Mouse (Mus musculus) left cerebral cortex, adult 2 months (tissue): Measurements from ENCODE around the gene Klra9. TPM values are rescaled to one million over a fixed set of nuclear protein-coding genes. Genes with fewer than 3 reads are reported as not detected.
"Not testable (repeated sequence)": the region's sequence is repeated elsewhere in the genome, so short reads cannot be mapped to it uniquely, and the experiment has no call there.

Source experiments
- DNase-seq, 2 experiments: peaks; one replicate each; pipeline ENCODE4 v3.0.0; 2021 to 2022; ENCODE audit warnings: low spot score in 2 of 2, mixed read lengths in 1 of 2; ENCODE audit errors: extremely low spot score in 1 of 2
- H3K27ac ChIP-seq: fragments of 200-600 bp; 2 replicates; pipeline ENCODE4 v1.8.1; 2022
- H3K4me3 ChIP-seq: fragments of 200-600 bp; 2 replicates; pipeline ENCODE4 v1.8.1; 2022
- CTCF ChIP-seq: fragments of 200-600 bp; IDR thresholded peaks from 2 replicates; pipeline ENCODE4 v1.8.1; 2022; ENCODE audit warnings: antibody characterized with exemption, mild to moderate bottlenecking, moderate library complexity
- intact Hi-C: fragments of 180-260 bp; cut with DNase I; formaldehyde crosslinking; loops from one replicate; pipeline ENCODE4 v1.15.1; 2025
- long read RNA-seq, 2 experiments: library from polyadenylated mRNA; stranded (forward); transcript quantifications; one replicate each; pipeline ENCODE4 v2.0.0; 2021; ENCODE audit warnings: borderline mapping rate in 2 of 2
- total RNA-seq, 2 experiments: library from RNA; stranded (reverse); gene quantifications; 2 replicates each; pipeline ENCODE4 v1.2.3; 2021

The Klra9 gene
- total RNA-seq, result not detected
- long read RNA-seq, experiment 1, result 0 reads
- long read RNA-seq, experiment 2, result 0 reads

DNA sequence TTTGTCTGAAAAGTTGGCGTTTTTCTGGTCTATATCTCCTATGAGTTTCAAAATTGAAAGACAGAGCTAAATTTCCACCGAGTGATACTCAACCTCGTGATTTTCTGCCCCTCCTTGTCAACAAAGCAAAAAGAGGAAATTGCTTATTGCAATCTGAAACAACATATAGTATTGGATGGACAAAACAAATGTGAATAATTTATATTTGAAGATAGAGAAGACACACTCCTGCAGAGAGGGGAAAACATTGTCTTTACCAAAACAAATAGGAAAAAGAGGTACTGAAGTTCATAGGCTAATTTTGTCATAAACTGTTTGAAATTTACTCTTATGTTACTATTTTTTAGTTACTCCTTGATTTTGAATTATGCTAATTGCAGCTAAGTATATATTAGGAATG is at the start of gene Klra9:
Klra9 (minus strand) TSS at position 101 of the 400 bp plus-strand sequence.
- H3K4me3 ChIP-seq, intact Hi-C loops, H3K27ac ChIP-seq, DNase-seq: not testable (repeated sequence)

DNA sequence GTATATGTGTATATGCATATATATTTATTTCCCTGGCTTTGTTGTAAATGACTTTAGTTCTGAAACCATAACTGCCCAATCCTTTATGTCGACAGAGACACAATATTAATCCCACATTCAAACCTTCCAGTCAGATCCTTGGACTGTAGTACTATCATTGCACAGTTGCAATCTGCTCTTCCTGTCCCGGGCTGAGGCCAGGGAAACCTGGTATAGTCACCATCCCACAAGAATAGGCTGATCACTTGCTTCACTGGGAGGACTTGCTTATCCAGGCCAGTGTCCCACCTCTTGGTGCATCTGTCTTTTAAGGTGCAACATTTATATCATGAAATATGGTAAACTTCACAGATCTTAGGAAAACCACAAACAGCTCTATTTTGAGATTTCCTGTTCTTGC is 44.6 kb upstream of the Klra9 start:
- intact Hi-C loops, result no loop called here
- no peak for TF ChIP-seq CTCF

DNA sequence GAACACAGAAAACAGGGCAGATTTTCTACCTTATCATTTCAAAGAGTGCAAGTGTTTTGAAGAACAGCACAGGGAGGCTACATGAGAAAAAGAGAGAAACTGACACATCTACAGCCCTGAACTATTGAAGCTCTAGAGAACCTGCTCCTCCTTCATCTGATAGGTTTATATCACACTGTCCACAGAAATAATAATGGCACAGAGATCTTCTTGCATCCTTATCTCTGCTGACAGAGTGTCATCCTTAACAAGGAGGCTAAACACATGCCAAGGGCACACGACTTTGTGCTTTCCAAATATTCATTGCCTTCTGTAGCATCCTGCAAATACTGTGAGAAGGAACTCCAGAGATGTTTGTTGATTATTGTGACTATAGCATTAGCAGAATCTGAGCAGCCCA is 43.7 kb upstream of the Klra9 start:
- DNase-seq, result no peak
- intact Hi-C loops, result no loop called here
- Histone ChIP-seq H3K27ac (no peak overlapping the region), H3K4me3 (no peak overlapping the region)
- TF ChIP-seq CTCF, result no peak

More for the DNA sequence above, 44.6 kb upstream of the Klra9 start:
- Histone ChIP-seq H3K4me3 (no peak overlapping the region), H3K27ac (no peak overlapping the region)
- no peak for DNase-seq

DNA sequence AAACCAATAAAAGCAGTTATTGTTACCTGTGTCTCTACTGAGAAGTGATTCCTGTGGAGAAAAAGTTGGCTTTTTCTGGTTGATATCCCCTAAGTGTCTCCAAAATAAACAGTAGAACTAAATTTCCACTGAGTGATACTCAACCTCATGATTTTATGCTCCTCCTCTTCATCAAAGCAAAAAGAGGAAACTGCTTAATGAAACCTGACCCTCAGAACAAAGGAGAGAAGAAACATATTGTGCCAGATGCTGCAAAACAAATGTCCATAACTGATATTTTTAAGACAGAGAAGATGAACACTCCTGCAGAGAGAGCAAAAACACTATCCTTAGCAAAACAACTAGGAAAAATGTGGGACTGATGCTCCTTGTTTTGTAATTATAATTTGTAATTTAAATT is 40.3 kb upstream of the Klra9 start, which contains the start of gene Klra7:
Klra7 (minus strand) TSS at position 101 of the 400 bp plus-strand sequence.
- no peak for TF ChIP-seq CTCF
- DNase-seq, result no peak
- H3K27ac ChIP-seq, result no peak within 1 kb of the TSS
- H3K4me3 ChIP-seq, result no peak within 1 kb of the TSS
- intact Hi-C loops, result no loop called here

DNA sequence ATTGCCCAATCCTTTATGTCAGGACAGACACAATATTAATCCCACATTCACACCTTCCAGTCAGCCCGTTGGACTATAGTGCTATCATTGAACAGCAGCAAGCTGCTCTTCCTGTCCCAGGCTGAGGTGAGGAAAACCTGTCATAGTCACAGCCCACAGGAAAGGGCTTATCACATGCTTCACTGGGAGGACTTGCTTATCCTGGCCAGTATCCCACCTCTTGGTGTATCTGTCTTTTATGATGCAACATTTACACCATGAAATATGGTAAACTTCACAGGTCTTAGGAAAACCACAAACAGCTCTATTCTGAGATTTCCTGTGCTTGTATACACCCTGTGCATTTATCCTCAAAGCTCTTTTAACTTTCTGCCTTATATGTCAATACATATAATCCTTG is 4.5 kb upstream of the Klra9 start:
- intact Hi-C loops, H3K4me3 ChIP-seq, H3K27ac ChIP-seq, DNase-seq: not testable (repeated sequence)

DNA sequence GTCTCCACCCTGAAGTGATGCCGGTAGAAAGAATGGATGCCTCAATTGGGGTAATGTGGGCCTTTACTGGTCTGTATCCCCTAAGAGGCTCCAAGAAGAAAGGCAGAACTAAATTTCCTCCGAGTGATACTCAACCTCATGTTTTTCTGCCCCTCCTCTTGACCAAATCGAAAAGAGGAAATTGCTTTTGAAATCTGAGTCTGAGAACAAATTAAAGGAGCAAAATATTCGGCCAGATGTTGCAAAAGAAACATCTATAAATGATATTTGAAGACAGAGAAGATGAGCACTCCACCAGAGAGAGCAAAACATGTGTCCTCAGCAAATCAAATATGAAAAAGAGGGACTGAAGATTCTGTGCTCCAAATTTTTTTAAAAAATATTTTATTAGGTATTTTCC is 63.1 kb downstream of the Klra9 start, which contains the start of gene Klra8:
Klra8 (minus strand) TSS at position 101 of the 400 bp plus-strand sequence.
- DNase-seq, intact Hi-C loops, H3K27ac ChIP-seq, H3K4me3 ChIP-seq: not testable (repeated sequence)

Other genes starting within 250 kb of the Klra9 start
- not detected for gene Klra6, start 166.2 kb downstream of the Klra9 start, total RNA-seq
- gene Klra4, start 125.8 kb downstream of the Klra9 start, total RNA-seq, result not detected
- gene Klra8, start 63.2 kb downstream of the Klra9 start, total RNA-seq, result not detected
- gene Klra7, start 40.2 kb upstream of the Klra9 start, total RNA-seq, result not detected
- gene Klra10, start 88.8 kb upstream of the Klra9 start, total RNA-seq, result not detected
- gene Klra3, start 144.5 kb upstream of the Klra9 start, total RNA-seq, result not detected
- not detected for gene Klra1, start 193.8 kb upstream of the Klra9 start, total RNA-seq